8 mouse cellular contexts compared by ENCODE assay signal in genomic region chr11:120714546-120714945, GRCm38 (mm10). TPM values are rescaled to one million over a fixed set of nuclear protein-coding genes. Genes with fewer than 3 reads are reported as not detected.
A peak's percentile ranks its signal among the peaks of the same experiment; 100 is the strongest.
DNase-seq lines count a peak whose midpoint lies in the region; ATAC-seq lines count a peak whose summit lies in the region.

No protein-coding gene starts in this region.

- peak overlapping the region; percentile 62 for H3K9ac ChIP-seq in neural tube, embryonic 11.5 days (ENCODE audit: low read length)
- H3K9ac ChIP-seq in limb, embryonic 15.5 days: peak overlapping the region; percentile 57
- H3K9ac ChIP-seq in stomach, embryonic 16.5 days (ENCODE audit: low read length): peak overlapping the region; percentile 77

- H3K4me1 ChIP-seq in neural tube, embryonic 11.5 days (ENCODE audit: control insufficient read depth, insufficient read depth, low read length): peaks cover 12% of the 10 kb centered on the region
- H3K4me1 ChIP-seq in limb, embryonic 15.5 days: peaks cover 41% of the 10 kb centered on the region
- peaks cover 16% of the 10 kb centered on the region for H3K4me1 ChIP-seq in stomach, embryonic 16.5 days (ENCODE audit: control insufficient read depth, insufficient read depth, low read length)

- peak; percentile 57 for DNase-seq in cerebellum, adult 9-11 months
- no peak for DNase-seq in cerebellum, adult 9-10 months
- DNase-seq in neural tube, embryonic 11.5 days (ENCODE audit: low spot score): no peak
- DNase-seq in neural tube, embryonic 10.5 days (ENCODE audit: extremely low spot score, low spot score): no peak
- no peak for DNase-seq in right cerebral cortex, adult 2 months (ENCODE audit: low spot score in 2 of 2)
- no peak for DNase-seq in spleen, adult 18-20 months

- no peak overlapping the region for H3K27ac ChIP-seq in neural tube, embryonic 11.5 days (ENCODE audit: low read depth, low read length)
- H3K27ac ChIP-seq in limb, embryonic 15.5 days: no peak overlapping the region
- H3K27ac ChIP-seq in stomach, embryonic 16.5 days (ENCODE audit: low read length): peak overlapping the region; percentile 26; the same call in 1 of the 2 replicates

- H3K9me3 ChIP-seq in neural tube, embryonic 11.5 days (ENCODE audit: control insufficient read depth, low read length): no peaks in the 10 kb centered on the region
- H3K9me3 ChIP-seq in limb, embryonic 15.5 days: no peaks in the 10 kb centered on the region
- no peaks in the 10 kb centered on the region for H3K9me3 ChIP-seq in stomach, embryonic 16.5 days (replicated peaks; ENCODE audit: control insufficient read depth, low read length)

- WGBS in neural tube, embryonic 11.5 days: 60% methylated on average over 10 of the region's 10 CpGs
- 50% methylated on average over 10 of the region's 10 CpGs for WGBS in limb, embryonic 15.5 days
- WGBS in stomach, embryonic 16.5 days: 44% methylated on average over 10 of the region's 10 CpGs

- ATAC-seq in neural tube, embryonic 11.5 days (ENCODE audit: insufficient read depth, low FRiP score, low TSS enrichment): no peak
- no peak for ATAC-seq in limb, embryonic 15.5 days (ENCODE audit: insufficient number of reproducible peaks, low FRiP score, low TSS enrichment, low read depth)
- ATAC-seq in stomach, embryonic 16.5 days (ENCODE audit: insufficient read depth, low FRiP score): no peak

- peak overlapping the region; percentile 96 for H3K4me2 ChIP-seq in neural tube, embryonic 11.5 days (ENCODE audit: low read depth)
- H3K4me2 ChIP-seq in limb, embryonic 15.5 days: peak overlapping the region; percentile 99
- peak overlapping the region; percentile 79 for H3K4me2 ChIP-seq in stomach, embryonic 16.5 days (ENCODE audit: low read depth, low read length)

- no peaks in the 10 kb centered on the region for H3K27me3 ChIP-seq in neural tube, embryonic 11.5 days (ENCODE audit: control insufficient read depth, insufficient read depth, low read length)
- H3K27me3 ChIP-seq in limb, embryonic 15.5 days: no peaks in the 10 kb centered on the region
- H3K27me3 ChIP-seq in stomach, embryonic 16.5 days (ENCODE audit: control insufficient read depth, insufficient read depth, low read length): no peaks in the 10 kb centered on the region

- peaks cover 6% of the 10 kb centered on the region for H3K36me3 ChIP-seq in neural tube, embryonic 11.5 days (ENCODE audit: control insufficient read depth, insufficient read depth, low read length)
- H3K36me3 ChIP-seq in limb, embryonic 15.5 days: peaks cover 59% of the 10 kb centered on the region
- H3K36me3 ChIP-seq in stomach, embryonic 16.5 days (ENCODE audit: control insufficient read depth, insufficient read depth, low read length): no peaks in the 10 kb centered on the region; the same call in 1 of the 2 replicates

- peak overlapping the region; percentile 65 for H3K4me3 ChIP-seq in neural tube, embryonic 11.5 days (ENCODE audit: low read depth, low read length)
- H3K4me3 ChIP-seq in limb, embryonic 15.5 days: peak overlapping the region; percentile 78
- H3K4me3 ChIP-seq in stomach, embryonic 16.5 days (replicated peaks; ENCODE audit: low read length): peak overlapping the region; percentile 63

RNA-seq across cellular contexts. Expression of gene Lrrc45, which starts 0.8 kb away (rescaled TPM):
- 39.7 and 44.7 TPM in 2 replicates for polyA plus RNA-seq in neural tube, embryonic 11.5 days (2014; fragmentation: Nextera tagmentation; extraction: Ambion mirVana)
- polyA plus RNA-seq in limb, embryonic 15.5 days (2015; fragmentation: Nextera tagmentation; extraction: Ambion mirVana): 63.7 and 65.9 TPM in 2 replicates
- 59.1 and 62.9 TPM in 2 replicates for polyA plus RNA-seq in stomach, embryonic 16.5 days (2015; fragmentation: Nextera tagmentation; extraction: Ambion mirVana)

RNA-seq across cellular contexts. Expression of gene Cenpx, which starts 1.0 kb away (rescaled TPM):
- 112 and 115 TPM in 2 replicates for polyA plus RNA-seq in neural tube, embryonic 11.5 days (2014; fragmentation: Nextera tagmentation; extraction: Ambion mirVana)
- polyA plus RNA-seq in limb, embryonic 15.5 days (2015; fragmentation: Nextera tagmentation; extraction: Ambion mirVana): 156 and 166 TPM in 2 replicates
- polyA plus RNA-seq in stomach, embryonic 16.5 days (2015; fragmentation: Nextera tagmentation; extraction: Ambion mirVana): 138 and 153 TPM in 2 replicates

RNA-seq across cellular contexts. Expression of gene Rac3, which starts 6.7 kb away (rescaled TPM):
- 12.1 and 13.9 TPM in 2 replicates for polyA plus RNA-seq in neural tube, embryonic 11.5 days (2014; fragmentation: Nextera tagmentation; extraction: Ambion mirVana)
- 44.4 and 56.4 TPM in 2 replicates for polyA plus RNA-seq in limb, embryonic 15.5 days (2015; fragmentation: Nextera tagmentation; extraction: Ambion mirVana)
- 34.6 and 35.3 TPM in 2 replicates for polyA plus RNA-seq in stomach, embryonic 16.5 days (2015; fragmentation: Nextera tagmentation; extraction: Ambion mirVana)

RNA-seq across cellular contexts. Expression of gene Dcxr, which starts 12.5 kb away (rescaled TPM):
- polyA plus RNA-seq in neural tube, embryonic 11.5 days (2014; fragmentation: Nextera tagmentation; extraction: Ambion mirVana): 14.9 and 16.5 TPM in 2 replicates
- 18.2 and 20.2 TPM in 2 replicates for polyA plus RNA-seq in limb, embryonic 15.5 days (2015; fragmentation: Nextera tagmentation; extraction: Ambion mirVana)
- 43.0 and 46.0 TPM in 2 replicates for polyA plus RNA-seq in stomach, embryonic 16.5 days (2015; fragmentation: Nextera tagmentation; extraction: Ambion mirVana)

RNA-seq across cellular contexts. Expression of gene Cbr2, which starts 17.4 kb away (rescaled TPM):
- 1.8 and 2.0 TPM in 2 replicates for polyA plus RNA-seq in neural tube, embryonic 11.5 days (2014; fragmentation: Nextera tagmentation; extraction: Ambion mirVana)
- 12.6 and 16.7 TPM in 2 replicates for polyA plus RNA-seq in limb, embryonic 15.5 days (2015; fragmentation: Nextera tagmentation; extraction: Ambion mirVana)
- polyA plus RNA-seq in stomach, embryonic 16.5 days (2015; fragmentation: Nextera tagmentation; extraction: Ambion mirVana): 112 and 150 TPM in 2 replicates
